18 mouse cellular contexts compared by ENCODE assay signal in genomic region chr9:31156594-31156993, GRCm38 (mm10).
"Had no signal": no experiment of that assay in that cellular context is flagged by ENCODE, and none has a peak within 500 bp of the region (broad histone marks: within the 10 kb centered on the region; RNA-seq: fewer than 3 reads in every experiment).

No protein-coding gene starts in this region.

- H3K9me3 ChIP-seq: midbrain, embryonic 10.5 days; midbrain, embryonic 12.5 days; neural tube, embryonic 13.5 days; neural tube, embryonic 15.5 days had no signal

- H3K4me2 ChIP-seq: lung, embryonic 14.5 days; midbrain, embryonic 12.5 days; neural tube, embryonic 13.5 days; neural tube, embryonic 15.5 days had no signal

- H3K27ac ChIP-seq: midbrain, embryonic 10.5 days; midbrain, embryonic 12.5 days; neural tube, embryonic 13.5 days; neural tube, embryonic 15.5 days had no signal

- ATAC-seq: midbrain, embryonic 16.5 days had no signal

- H3K9ac ChIP-seq: lung, embryonic 14.5 days; midbrain, embryonic 12.5 days; neural tube, embryonic 13.5 days; neural tube, embryonic 15.5 days had no signal

- DNase-seq: lung, embryonic 14.5 days; lung, postnatal 10 days; lung, postnatal 4 days; midbrain, embryonic 14.5 days; retina, postnatal 1 day; right cerebral cortex, adult 18-20 months; right cerebral cortex, postnatal 25 days; right cerebral cortex, postnatal 4 days; spleen, adult 18-20 months; thymus, adult 18-20 months; thymus, postnatal 14 days; thymus, postnatal 36 days had no signal

- H3K27me3 ChIP-seq: midbrain, embryonic 12.5 days; neural tube, embryonic 13.5 days; neural tube, embryonic 15.5 days had no signal

- H3K4me3 ChIP-seq: midbrain, embryonic 10.5 days; midbrain, embryonic 12.5 days; myocyte; neural tube, embryonic 13.5 days; neural tube, embryonic 15.5 days had no signal

- H3K4me1 ChIP-seq: midbrain, embryonic 10.5 days; midbrain, embryonic 12.5 days; neural tube, embryonic 13.5 days; neural tube, embryonic 15.5 days had no signal
